8 mouse cellular contexts compared by ENCODE assay signal in the genomic region with DNA sequence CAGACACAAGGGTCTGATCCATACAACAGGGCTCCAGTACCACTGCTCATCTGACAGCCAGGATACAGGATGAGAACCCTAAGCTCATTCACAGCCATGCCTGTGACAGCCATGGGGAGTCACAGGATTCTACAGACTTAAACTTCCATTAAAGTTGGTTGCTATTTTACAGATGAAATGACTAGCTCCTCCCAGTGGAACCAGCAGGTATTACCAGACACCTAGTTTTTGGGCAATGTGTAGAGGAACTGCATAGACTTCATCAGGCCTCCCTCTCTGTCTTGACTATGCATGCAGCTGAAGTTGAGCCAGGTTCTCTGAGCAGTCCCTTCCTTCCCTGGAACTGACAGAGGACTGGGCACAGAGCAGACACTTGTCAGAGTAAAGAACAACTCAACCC. TPM values are rescaled to one million over a fixed set of nuclear protein-coding genes. Genes with fewer than 3 reads are reported as not detected.
DNase-seq lines count a peak whose midpoint lies in the region; ATAC-seq and TF ChIP-seq lines count a peak whose summit lies in the region.

No protein-coding gene starts in this region.

- intact Hi-C loops in gastrocnemius, adult 2 months (cut with DNase I) = no loop called here

- H3K27ac ChIP-seq in gastrocnemius, adult 2 months = peak overlapping the region; percentile 72

- DNase-seq in gastrocnemius, adult 2 months = no peak
- DNase-seq in gastrocnemius, adult 18-20 months (ENCODE audit: low spot score) = no peak
- DNase-seq in right cerebral cortex, postnatal 14 days = peak; percentile 32
- DNase-seq in right cerebral cortex, adult 18-20 months = no peak
- DNase-seq in thymus, postnatal 0 days (ENCODE audit: low spot score) = peak; percentile 49
- DNase-seq in right cerebral cortex, postnatal 25 days = no peak
- DNase-seq in heart, adult 11 months = no peak

- peak; percentile 51 for TF ChIP-seq CTCF in gastrocnemius, adult 2 months (IDR thresholded peaks at IDR 0.05)

- peak; percentile 70 for ATAC-seq in erythroblast, adult 5-6 weeks (replicated peaks; ENCODE audit: low FRiP score, poor library complexity, severe bottlenecking)

- H3K4me3 ChIP-seq in gastrocnemius, adult 2 months = no peak overlapping the region

RNA-seq across cellular contexts. Expression of gene Brd1, which starts 17.7 kb away (rescaled TPM):
- total RNA-seq in gastrocnemius, adult 2 months (2021) = 10 to 100 TPM; 25.0 to 25.4 TPM
- total RNA-seq in gastrocnemius, adult 18-20 months (2021) = 10 to 100 TPM; 25.1 to 26.8 TPM
- 11.1 and 13.0 TPM in 2 replicates for total RNA-seq in erythroblast, adult 5-6 weeks (2015; ENCODE audit: low replicate concordance)
- 38.5 and 39.0 TPM in 2 replicates for total RNA-seq in erythroblast, adult 5-6 weeks (2017; ENCODE audit: low replicate concordance)
- polyA plus RNA-seq in thymus, postnatal 0 days (2015; fragmentation: Nextera tagmentation; extraction: Ambion mirVana) = 19.6 and 25.1 TPM in 2 replicates

RNA-seq across cellular contexts. Expression of gene Zbed4, which starts 35.1 kb away (rescaled TPM):
- 10 to 100 TPM; 14.1 to 15.8 TPM for total RNA-seq in gastrocnemius, adult 2 months (2021)
- total RNA-seq in gastrocnemius, adult 18-20 months (2021) = 10 to 100 TPM; 15.0 to 15.3 TPM
- 14.8 and 30.1 TPM in 2 replicates for total RNA-seq in erythroblast, adult 5-6 weeks (2015; ENCODE audit: low replicate concordance)
- total RNA-seq in erythroblast, adult 5-6 weeks (2017; ENCODE audit: low replicate concordance) = 26.3 and 29.1 TPM in 2 replicates
- 26.6 and 27.5 TPM in 2 replicates for polyA plus RNA-seq in thymus, postnatal 0 days (2015; fragmentation: Nextera tagmentation; extraction: Ambion mirVana)

Comparison
In these comparisons a context has a peak if more than half of its experiments do, and no peak if none do; other contexts are left out.
1. DNase-seq: peak in right cerebral cortex, postnatal 14 days (single experiment) and thymus, postnatal 0 days (single experiment); none in gastrocnemius, adult 2 months (single experiment), gastrocnemius, adult 18-20 months (single experiment), right cerebral cortex, adult 18-20 months (single experiment), right cerebral cortex, postnatal 25 days (single experiment) and heart, adult 11 months (single experiment).